Mouse (Mus musculus) lung, embryonic 15.5 days (tissue): Measurements from ENCODE around the gene Hoxd13. TPM values are rescaled to one million over a fixed set of nuclear protein-coding genes. Genes with fewer than 3 reads are reported as not detected.

Source experiments
- ATAC-seq: fragments of 200-750 bp; cut with Nextera tagmentation; 2 replicates; pipeline ENCODE4 v1.8.0; 2017; ENCODE audit warnings: moderate number of reproducible peaks, borderline replicate concordance; ENCODE audit not compliant: low FRiP score, low TSS enrichment; ENCODE audit errors: extremely low read depth
- H3K27ac ChIP-seq: fragments of 300-500 bp; sonication (generic); 2 replicates; pipeline ENCODE4 v1.5.1; 2015; ENCODE audit warnings: moderate library complexity, mild to moderate bottlenecking, inconsistent platforms
- H3K27me3 ChIP-seq: fragments of 300-500 bp; sonication (generic); 2 replicates; pipeline ENCODE4 v1.6.1; 2015; ENCODE audit warnings: inconsistent platforms
- H3K36me3 ChIP-seq: fragments of 300-500 bp; sonication (generic); 2 replicates; pipeline ENCODE4 v1.6.1; 2015; ENCODE audit warnings: inconsistent platforms
- H3K4me1 ChIP-seq: fragments of 300-500 bp; sonication (generic); 2 replicates; pipeline ENCODE4 v1.6.1; 2015; ENCODE audit warnings: inconsistent platforms
- H3K4me2 ChIP-seq: fragments of 300-500 bp; sonication (generic); 2 replicates; pipeline ENCODE4 v1.6.1; 2015; ENCODE audit warnings: inconsistent platforms, mild to moderate bottlenecking, moderate library complexity
- H3K4me3 ChIP-seq: fragments of 300-500 bp; sonication (generic); 2 replicates; pipeline ENCODE4 v1.5.1; 2015; ENCODE audit warnings: mild to moderate bottlenecking, inconsistent platforms
- H3K9ac ChIP-seq: fragments of 300-500 bp; sonication (generic); 2 replicates; pipeline ENCODE4 v1.6.1; 2015; ENCODE audit warnings: inconsistent platforms
- H3K9me3 ChIP-seq: fragments of 300-500 bp; sonication (generic); 2 replicates; pipeline ENCODE4 v1.6.1; 2016; ENCODE audit warnings: inconsistent platforms
- WGBS: fragments of 180-500 bp; shearing (Covaris S2); methylation state at CpG from one replicate; pipeline ENCODE4 v1.1.7; 2015; 5-methylcytosine and 5-hydroxymethylcytosine counted together
- polyA plus RNA-seq: library from polyadenylated mRNA; unstranded; fragments of >200 nt; fragmentation: Nextera tagmentation; extraction: Ambion mirVana; gene quantifications from 2 replicates; pipeline ENCODE4 v1.2.1, GENCODE M21; 2015

Gene Hoxd13
- polyA plus RNA-seq, 1 experiment from 2014 or later = not detected

DNA sequence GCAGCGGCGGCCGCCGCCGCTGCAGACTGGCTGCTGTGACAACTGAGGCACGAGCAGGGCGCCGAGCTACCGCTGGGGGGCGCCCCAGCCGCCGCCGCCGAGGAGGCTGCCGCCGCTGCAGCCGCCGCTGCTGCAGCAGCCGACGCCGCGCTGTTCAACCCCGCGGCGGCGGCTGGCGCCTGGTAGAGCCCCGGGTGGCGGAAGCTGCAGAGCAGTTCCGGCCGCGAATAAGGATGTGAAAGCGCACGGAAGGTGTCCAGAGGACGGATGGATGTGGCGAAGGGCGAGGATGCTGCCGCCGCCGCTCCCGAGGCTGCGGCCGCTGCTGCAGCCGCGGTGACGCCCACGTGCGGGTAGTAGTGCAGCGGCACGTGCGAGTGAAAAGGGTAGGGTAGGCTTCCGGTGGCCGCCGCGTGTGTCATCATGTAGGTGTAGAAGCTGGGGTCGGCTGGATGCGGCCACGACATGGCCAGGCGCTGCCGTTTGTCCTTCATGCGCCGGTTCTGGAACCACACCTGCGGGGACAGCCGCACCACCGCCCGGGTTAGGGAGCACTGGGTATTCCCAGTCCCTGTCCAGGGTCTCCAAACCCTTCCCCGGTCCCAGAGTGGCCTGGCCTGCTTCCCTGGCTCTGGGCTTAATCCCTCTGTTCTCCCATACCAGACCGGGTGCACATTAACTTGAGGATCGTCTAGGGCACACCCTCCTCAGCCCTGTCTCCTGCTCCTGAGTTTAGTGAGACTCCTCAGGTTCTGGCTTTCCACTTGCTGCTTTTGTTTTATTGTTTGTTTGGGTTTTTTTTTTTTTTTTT is 12.1 kb upstream of the Hoxd13 start:
- peak overlapping the region; percentile 35 for H3K4me3 ChIP-seq
- H3K36me3 ChIP-seq = no peaks in the 10 kb centered on the region
- peaks cover 20% of the 10 kb centered on the region for H3K4me1 ChIP-seq
- peak overlapping the region; percentile 54 for H3K4me2 ChIP-seq
- H3K27me3 ChIP-seq = peaks cover 91% of the 10 kb centered on the region
- H3K9me3 ChIP-seq = no peaks in the 10 kb centered on the region
- no peak overlapping the region; the same call in 1 of the 2 replicates for H3K9ac ChIP-seq
- WGBS = 1% methylated on average over 61 of the region's 69 CpGs
- H3K27ac ChIP-seq = no peak overlapping the region
- no peak; the same call in 1 of the 2 replicates for ATAC-seq

DNA sequence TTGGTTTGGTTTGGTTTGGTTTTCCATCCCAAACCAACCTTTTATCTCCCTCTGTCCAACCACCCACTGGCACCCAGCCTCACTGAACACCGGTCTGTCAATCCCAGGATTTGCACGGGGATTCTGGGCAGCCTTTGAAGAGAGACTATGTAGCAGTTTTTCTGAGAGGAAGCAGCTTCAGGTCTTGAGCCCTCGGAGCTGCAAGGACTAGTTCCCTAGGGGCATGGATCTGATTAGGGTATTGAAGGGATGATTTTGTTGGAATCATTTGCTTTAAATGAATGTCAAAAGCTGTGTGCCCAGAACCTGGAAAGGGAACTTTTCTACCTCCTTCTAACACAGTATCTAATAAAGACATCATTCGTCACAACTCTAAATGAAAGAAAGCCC is 11.5 kb upstream of the Hoxd13 start:
- Histone ChIP-seq H3K9ac (no peak overlapping the region), H3K27ac (no peak overlapping the region), H3K27me3 (peaks cover 91% of the 10 kb centered on the region), H3K36me3 (no peaks in the 10 kb centered on the region), H3K4me1 (peaks cover 23% of the 10 kb centered on the region), H3K9me3 (no peaks in the 10 kb centered on the region), H3K4me3 (no peak overlapping the region), H3K4me2 (no peak overlapping the region)
- no peak for ATAC-seq
- WGBS = 4% methylated on average over 4 of the region's 4 CpGs

DNA sequence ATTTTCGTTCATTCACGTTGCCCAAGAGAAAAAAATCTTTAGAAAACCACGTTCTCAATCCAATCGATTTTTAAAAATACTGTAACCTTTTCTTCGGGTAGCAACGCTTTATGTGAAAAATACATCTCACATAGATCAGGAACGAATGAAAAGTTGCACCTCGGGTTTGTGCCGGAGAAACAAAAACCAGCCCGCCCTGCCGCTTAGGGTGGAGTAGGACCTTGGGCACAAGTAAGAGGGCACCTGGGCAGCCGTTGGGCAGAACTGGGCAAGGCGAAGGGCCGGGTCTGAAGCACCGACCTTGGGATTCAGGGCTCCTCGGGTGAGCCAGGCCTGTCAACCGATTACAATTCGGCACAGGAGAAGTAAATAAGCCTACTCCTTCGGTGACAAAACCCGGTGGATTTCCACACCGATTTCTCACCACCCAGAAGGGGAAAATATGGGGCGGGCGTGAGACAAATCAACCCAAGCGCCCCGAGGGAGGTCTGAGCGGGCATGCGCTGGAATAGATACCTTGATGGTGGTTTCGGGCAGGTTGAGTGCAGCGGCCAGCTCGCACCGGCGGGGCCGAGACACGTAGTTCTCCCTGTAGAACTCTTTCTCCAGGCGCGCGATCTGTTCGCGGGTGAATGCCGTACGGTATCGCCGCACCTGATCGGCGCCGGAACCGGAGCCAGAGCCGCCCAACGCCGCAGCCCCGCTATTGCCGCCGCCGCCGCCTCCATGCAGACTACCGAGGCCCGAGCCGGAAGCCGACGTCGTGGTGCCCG is 10.7 kb upstream of the Hoxd13 start:
- no peak overlapping the region for H3K9ac ChIP-seq

DNA sequence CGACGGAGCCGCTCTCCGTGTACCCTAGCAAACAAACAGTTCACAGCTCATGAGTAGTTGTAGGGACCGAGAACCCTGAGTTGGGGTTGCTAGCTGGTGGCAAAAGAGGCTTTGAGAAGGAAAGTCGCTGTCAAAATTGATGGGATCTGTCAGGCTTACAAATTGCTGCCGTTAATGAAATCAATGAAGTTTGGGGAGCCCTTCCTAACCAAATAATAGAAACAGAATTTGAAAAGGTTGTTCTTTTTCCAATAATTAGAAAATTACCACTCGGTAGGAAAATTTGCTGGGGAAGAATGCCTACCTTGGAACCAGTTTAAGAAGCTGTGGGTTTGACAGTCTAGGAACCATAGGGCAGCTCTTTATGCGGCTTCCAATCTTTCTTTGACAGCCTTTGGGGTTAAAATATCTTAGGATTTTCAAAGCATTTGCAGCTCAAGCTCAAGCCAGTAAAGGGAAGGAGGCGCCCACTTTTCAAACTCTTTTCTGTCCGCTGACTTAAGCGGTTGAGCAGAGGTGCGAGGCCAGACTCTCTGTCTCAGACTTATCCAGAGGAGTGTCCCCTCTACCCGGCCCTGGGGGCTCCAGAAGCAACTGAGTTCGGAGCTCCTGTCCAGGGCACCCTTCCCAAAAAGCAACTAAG is 10.0 kb upstream of the Hoxd13 start:
- peaks cover 26% of the 10 kb centered on the region for H3K4me1 ChIP-seq
- 3% methylated on average over 15 of the region's 15 CpGs for whole genome bisulfite sequencing
- no peak overlapping the region for H3K9ac ChIP-seq
- ATAC-seq = no peak
- H3K36me3 ChIP-seq = no peaks in the 10 kb centered on the region
- H3K4me3 ChIP-seq = peak overlapping the region; percentile 8; the same call in 1 of the 2 replicates
- peaks cover 96% of the 10 kb centered on the region for H3K27me3 ChIP-seq
- H3K4me2 ChIP-seq = no peak overlapping the region
- no peaks in the 10 kb centered on the region for H3K9me3 ChIP-seq
- no peak overlapping the region for H3K27ac ChIP-seq

More for the DNA sequence above, 10.7 kb upstream of the Hoxd13 start:
- Histone ChIP-seq H3K36me3 (no peaks in the 10 kb centered on the region), H3K4me1 (peaks cover 26% of the 10 kb centered on the region), H3K9me3 (no peaks in the 10 kb centered on the region), H3K4me3 (peak overlapping the region; percentile 8; the same call in 1 of the 2 replicates), H3K27me3 (peaks cover 91% of the 10 kb centered on the region), H3K27ac (no peak overlapping the region), H3K4me2 (no peak overlapping the region)
- ATAC-seq = no peak
- 3% methylated on average over 62 of the region's 62 CpGs for WGBS

DNA sequence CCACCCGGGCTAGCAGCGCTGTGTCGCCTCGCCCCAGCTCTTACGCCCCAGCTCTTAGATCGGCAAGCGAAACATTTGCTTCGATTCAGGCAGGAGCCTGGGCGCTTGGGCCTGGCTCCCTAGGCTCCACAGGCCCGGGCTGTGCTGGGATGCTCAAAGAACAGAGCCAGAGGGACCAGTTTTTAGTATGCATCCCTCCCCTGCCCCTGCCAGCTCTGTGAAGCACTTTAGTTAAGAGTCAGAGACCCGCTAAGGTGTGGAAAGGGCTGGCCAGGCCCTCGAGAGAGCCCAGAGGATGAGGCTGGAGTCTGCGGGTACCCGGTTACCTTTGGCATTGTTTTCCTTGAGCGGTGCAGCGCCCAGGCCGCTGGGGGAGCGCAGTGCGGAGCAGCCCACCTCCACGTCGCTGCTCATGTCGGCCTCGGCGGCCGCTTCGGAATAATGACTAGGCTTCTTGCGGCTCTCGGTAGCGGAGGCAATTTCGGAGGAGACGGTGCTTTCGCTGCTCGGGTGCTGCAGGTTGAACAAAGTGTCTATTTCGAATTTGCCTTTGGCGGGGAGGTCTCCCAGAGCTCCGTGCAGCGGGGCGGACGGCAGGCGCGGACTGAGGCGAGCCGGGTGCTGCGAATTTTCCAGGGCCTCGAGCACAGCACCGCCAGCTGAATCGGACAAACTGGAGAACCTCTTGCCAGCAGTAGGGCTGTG is 9.3 kb upstream of the Hoxd13 start:
- no peak for ATAC-seq
- Histone ChIP-seq H3K4me3 (no peak overlapping the region), H3K27me3 (peaks cover 99% of the 10 kb centered on the region), H3K4me2 (no peak overlapping the region), H3K27ac (no peak overlapping the region), H3K36me3 (no peaks in the 10 kb centered on the region), H3K9me3 (no peaks in the 10 kb centered on the region), H3K4me1 (peaks cover 26% of the 10 kb centered on the region), H3K9ac (no peak overlapping the region)
- WGBS = 1% methylated on average over 47 of the region's 47 CpGs

DNA sequence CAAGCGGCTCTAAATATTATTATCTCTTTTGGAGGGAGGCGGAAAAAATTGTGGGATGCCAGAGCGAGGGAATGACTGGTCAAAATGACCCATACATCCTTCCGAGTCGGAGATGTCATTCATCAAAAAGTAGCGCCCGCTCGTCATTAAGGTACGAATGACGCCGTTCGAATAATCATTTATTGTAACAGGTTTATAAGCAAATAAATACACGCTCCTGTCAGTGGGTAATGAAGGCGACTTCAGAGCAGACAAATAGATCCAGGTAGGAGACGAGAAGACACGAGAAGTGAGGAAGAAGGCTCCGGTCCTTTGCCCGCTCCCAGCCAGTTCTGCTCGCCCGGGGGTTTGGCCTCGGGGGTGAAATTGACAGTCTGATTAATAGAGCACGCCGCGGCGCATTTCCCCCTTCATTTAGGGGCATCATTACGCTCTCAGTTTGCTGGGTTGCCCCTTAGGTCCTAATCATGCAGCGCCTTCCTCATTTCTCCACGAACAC is 8.6 kb upstream of the Hoxd13 start, which contains the start of gene Evx2:
Evx2 (minus strand) TSS at position 51 of the 499 bp plus-strand sequence.
- no peak for ATAC-seq
- Histone ChIP-seq H3K9me3 (no peaks in the 10 kb centered on the region), H3K4me2 (no peak within 1 kb of the TSS), H3K36me3 (no peaks in the 10 kb centered on the region), H3K4me3 (no peak within 1 kb of the TSS), H3K27me3 (peaks cover 99% of the 10 kb centered on the region), H3K9ac (no peak within 1 kb of the TSS), H3K27ac (no peak within 1 kb of the TSS), H3K4me1 (peaks cover 26% of the 10 kb centered on the region)
- WGBS = 2% methylated on average over 28 of the region's 28 CpGs

DNA sequence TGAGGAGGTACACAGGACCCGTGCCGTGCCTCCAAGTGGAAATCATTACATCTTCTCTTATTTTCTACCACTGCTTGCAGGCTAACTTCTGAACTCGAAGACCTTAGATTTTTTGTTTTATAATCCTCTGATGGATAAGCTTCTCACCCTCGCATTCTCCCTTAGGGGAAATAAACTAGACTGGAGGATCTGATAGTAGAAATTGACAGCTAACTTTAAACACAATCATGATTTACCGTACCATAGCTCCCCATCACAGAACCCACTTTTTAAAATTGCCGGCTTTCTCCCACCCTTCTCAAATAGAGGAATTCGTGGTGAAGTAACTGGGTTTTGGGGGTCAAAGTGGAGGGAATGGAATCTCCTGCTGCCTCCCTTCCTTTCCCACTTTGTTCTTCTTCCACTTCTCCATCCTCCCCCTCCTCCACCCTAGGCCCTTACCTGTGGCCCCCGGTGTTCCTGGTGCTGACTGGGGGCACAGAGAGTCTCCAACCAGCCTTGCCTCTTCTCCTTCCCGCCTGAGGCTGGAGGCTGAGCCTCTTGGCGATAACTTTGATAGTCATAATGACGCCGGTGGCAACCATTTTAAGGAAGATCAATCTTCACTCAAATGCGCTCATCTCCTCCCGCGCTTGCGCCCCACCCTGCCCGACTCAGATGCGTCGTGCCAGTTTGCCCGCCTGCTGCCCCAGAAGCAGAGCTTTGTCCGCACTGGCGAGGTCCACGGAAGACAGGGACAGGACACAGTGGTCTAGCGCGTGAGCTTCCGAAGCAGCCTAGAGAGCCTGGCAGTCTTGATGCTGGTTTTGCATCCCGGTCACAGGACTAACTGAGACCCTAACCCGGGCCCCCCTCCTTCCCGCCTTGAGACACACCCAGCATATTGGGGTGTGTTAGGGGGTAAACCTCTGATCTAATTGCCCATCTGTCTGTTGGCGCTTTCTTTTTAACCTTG is 7.4 kb upstream of the Hoxd13 start:
- H3K9me3 ChIP-seq = no peaks in the 10 kb centered on the region
- H3K4me2 ChIP-seq = no peak overlapping the region
- H3K27ac ChIP-seq = no peak overlapping the region
- H3K36me3 ChIP-seq = no peaks in the 10 kb centered on the region
- H3K27me3 ChIP-seq = peaks cover 99% of the 10 kb centered on the region
- 2% methylated on average over 30 of the region's 30 CpGs for WGBS
- H3K4me3 ChIP-seq = no peak overlapping the region
- no peak for ATAC-seq
- H3K9ac ChIP-seq = no peak overlapping the region
- peaks cover 21% of the 10 kb centered on the region for H3K4me1 ChIP-seq

DNA sequence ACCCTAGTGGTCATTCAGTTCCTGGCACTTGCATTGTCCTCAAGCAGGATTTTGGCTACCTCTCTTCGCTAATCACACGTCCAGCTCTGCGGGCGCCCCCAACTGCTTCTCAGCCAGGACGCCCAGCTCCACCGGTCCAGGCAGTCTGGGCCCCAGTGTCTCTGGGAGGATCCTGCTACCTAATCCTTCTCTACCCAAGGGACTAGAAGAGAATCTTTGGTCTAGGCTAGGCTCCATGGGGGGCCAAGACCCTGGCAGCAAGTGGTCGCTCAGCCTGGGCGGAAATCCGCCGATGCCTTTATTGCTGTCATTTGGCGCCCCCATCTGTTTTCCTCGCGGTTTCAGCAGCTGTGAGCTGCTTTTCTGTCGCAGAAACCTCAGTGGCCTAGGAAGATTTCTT is 6.4 kb upstream of the Hoxd13 start:
- Histone ChIP-seq H3K4me2 (peak overlapping the region; percentile 40; the same call in 1 of the 2 replicates), H3K9me3 (no peaks in the 10 kb centered on the region), H3K36me3 (no peaks in the 10 kb centered on the region), H3K27me3 (peaks cover 99% of the 10 kb centered on the region), H3K4me3 (peak overlapping the region; percentile 16; the same call in 1 of the 2 replicates), H3K4me1 (peaks cover 16% of the 10 kb centered on the region), H3K9ac (no peak overlapping the region), H3K27ac (no peak overlapping the region)
- under 1% methylated on average over 14 of the region's 14 CpGs for WGBS
- ATAC-seq = no peak

DNA sequence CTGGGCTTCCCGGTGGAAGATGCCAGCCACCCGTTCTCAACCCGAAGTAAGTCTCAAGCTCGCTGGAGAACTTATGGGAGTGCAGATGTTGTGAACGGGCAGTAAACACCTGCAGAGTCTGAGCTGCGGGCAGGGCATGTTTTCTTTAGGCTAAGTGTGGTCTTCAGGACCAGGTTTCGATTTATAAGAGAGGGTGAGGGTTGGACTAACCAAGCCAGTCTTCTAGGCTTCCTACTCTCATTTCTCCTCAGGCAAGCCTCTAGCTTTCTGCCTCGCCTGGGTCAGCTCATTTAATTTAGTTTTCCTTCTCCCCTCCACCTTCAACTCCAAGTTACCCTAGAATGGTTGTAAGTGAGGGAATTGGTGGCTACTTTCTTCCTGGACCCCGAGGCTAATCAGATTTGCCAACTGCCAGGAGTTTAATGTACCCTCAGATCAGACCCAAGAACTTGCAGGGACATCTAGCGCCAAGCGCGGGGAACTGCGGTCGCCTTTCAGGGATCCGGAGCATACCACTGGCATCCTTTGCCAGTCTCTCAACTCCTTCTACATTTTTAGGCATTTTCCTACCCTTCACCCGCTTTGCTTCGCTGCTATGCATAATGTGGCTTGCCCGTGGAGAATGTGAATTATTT is 4.7 kb upstream of the Hoxd13 start:
- H3K4me2 ChIP-seq = no peak overlapping the region
- no peaks in the 10 kb centered on the region for H3K9me3 ChIP-seq
- no peak overlapping the region for H3K9ac ChIP-seq
- ATAC-seq = no peak
- peaks cover 97% of the 10 kb centered on the region for H3K27me3 ChIP-seq
- WGBS = 3% methylated on average over 18 of the region's 18 CpGs
- H3K27ac ChIP-seq = no peak overlapping the region
- no peaks in the 10 kb centered on the region for H3K36me3 ChIP-seq
- no peak overlapping the region for H3K4me3 ChIP-seq
- H3K4me1 ChIP-seq = peaks cover 18% of the 10 kb centered on the region

DNA sequence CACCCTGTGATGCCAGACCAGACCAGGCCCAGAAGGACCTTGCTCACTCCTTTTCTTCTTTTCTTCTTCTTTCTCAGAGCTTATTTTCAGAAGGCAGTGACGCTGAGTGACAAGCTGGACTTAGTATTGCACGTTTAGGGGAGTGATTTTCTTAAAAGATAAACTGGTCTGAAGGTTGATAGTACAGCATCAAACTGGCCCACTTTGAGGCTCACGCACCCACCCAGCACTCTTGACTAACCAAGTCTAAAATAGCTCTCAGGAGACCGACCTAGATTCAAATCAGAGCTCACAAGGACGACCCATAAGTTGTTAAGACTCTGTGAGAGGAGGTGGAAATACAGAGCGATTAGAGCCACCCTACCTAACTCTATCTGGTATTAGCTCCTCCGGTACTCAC is 1.7 kb upstream of the Hoxd13 start:
- Histone ChIP-seq H3K36me3 (no peaks in the 10 kb centered on the region), H3K4me2 (no peak overlapping the region), H3K27ac (no peak overlapping the region), H3K27me3 (peaks cover 96% of the 10 kb centered on the region), H3K4me3 (no peak overlapping the region), H3K4me1 (peaks cover 17% of the 10 kb centered on the region), H3K9me3 (no peaks in the 10 kb centered on the region), H3K9ac (no peak overlapping the region)
- no peak for ATAC-seq
- 4% methylated on average over 7 of the region's 7 CpGs for WGBS
